Mouse (Mus musculus) liver, adult 2 months (tissue): ENCODE data around the gene Znrf1. TPM values are rescaled to one million over a fixed set of nuclear protein-coding genes. Genes with fewer than 3 reads are reported as not detected.
A peak's percentile ranks its signal among the peaks of the same experiment; 100 is the strongest.

Source experiments
- DNase-seq: peaks from one replicate; pipeline ENCODE4 v3.0.0-alpha.2; 2011; ENCODE audit warnings: low read depth, low spot score; ENCODE audit errors: extremely low read depth
- H3K27ac ChIP-seq: fragments of 200-500 bp; replicated peaks from 2 replicates; pipeline ENCODE4 v1.5.1; 2012; ENCODE audit warnings: low read depth, mild to moderate bottlenecking, control low read depth, inconsistent platforms, low read length; ENCODE audit not compliant: insufficient read depth
- H3K27me3 ChIP-seq: fragments of 200-500 bp; 2 replicates; pipeline ENCODE4 v1.6.1; 2012; ENCODE audit warnings: mild to moderate bottlenecking, moderate library complexity, low read length, inconsistent platforms; ENCODE audit not compliant: control insufficient read depth, insufficient read depth
- H3K36me3 ChIP-seq: fragments of 200-500 bp; 2 replicates; pipeline ENCODE4 v1.6.1; 2012; ENCODE audit warnings: low read length, inconsistent platforms; ENCODE audit not compliant: control insufficient read depth, insufficient read depth
- H3K4me1 ChIP-seq: fragments of 200-500 bp; 2 replicates; pipeline ENCODE4 v1.6.1; 2011; ENCODE audit warnings: low read length; ENCODE audit not compliant: control insufficient read depth, insufficient read depth
- H3K4me3 ChIP-seq: fragments of 200-500 bp; 2 replicates; pipeline ENCODE4 v1.5.1; 2011; ENCODE audit warnings: low read depth, mild to moderate bottlenecking, control low read depth, low read length, moderate library complexity; ENCODE audit not compliant: insufficient read depth
- H3K79me2 ChIP-seq: fragments of 200-500 bp; 2 replicates; pipeline ENCODE4 v1.6.1; 2012; ENCODE audit warnings: inconsistent platforms, mild to moderate bottlenecking, low read length, moderate library complexity; ENCODE audit not compliant: control insufficient read depth, insufficient read depth
- H3K9ac ChIP-seq: fragments of 200-500 bp; 2 replicates; pipeline ENCODE4 v1.6.1; 2012; ENCODE audit warnings: low read depth, mild to moderate bottlenecking, control low read depth, inconsistent platforms, low read length
- CTCF ChIP-seq: fragments of 200-500 bp; IDR thresholded peaks from 2 replicates; pipeline ENCODE4 v1.5.1; 2011; ENCODE audit warnings: low read depth, low read length, control low read depth
- POLR2A ChIP-seq: fragments of 200-500 bp; IDR thresholded peaks from 2 replicates; pipeline ENCODE4 v1.6.1; 2011; ENCODE audit warnings: low read length, control low read depth; ENCODE audit not compliant: insufficient read depth; ENCODE audit errors: extremely low read depth
- WGBS: fragments of 180-500 bp; shearing (Covaris S2); methylation state at CpG from one replicate; pipeline ENCODE4 v1.1.7; 2018; 5-methylcytosine and 5-hydroxymethylcytosine counted together
- polyA plus RNA-seq: library from polyadenylated mRNA; depleted of rRNA; stranded (reverse); fragments of >200 nt; gene quantifications from 2 replicates; pipeline ENCODE4 v1.2.3, GENCODE M21; 2012
- total RNA-seq: library from RNA; depleted of rRNA; stranded (reverse); fragments of >200 nt; gene quantifications from 2 replicates; pipeline ENCODE4 v1.2.3, GENCODE M21; 2014

Gene Znrf1
- total and polyA plus RNA-seq, 2 experiments = 13.8 to 44.3 TPM

DNA sequence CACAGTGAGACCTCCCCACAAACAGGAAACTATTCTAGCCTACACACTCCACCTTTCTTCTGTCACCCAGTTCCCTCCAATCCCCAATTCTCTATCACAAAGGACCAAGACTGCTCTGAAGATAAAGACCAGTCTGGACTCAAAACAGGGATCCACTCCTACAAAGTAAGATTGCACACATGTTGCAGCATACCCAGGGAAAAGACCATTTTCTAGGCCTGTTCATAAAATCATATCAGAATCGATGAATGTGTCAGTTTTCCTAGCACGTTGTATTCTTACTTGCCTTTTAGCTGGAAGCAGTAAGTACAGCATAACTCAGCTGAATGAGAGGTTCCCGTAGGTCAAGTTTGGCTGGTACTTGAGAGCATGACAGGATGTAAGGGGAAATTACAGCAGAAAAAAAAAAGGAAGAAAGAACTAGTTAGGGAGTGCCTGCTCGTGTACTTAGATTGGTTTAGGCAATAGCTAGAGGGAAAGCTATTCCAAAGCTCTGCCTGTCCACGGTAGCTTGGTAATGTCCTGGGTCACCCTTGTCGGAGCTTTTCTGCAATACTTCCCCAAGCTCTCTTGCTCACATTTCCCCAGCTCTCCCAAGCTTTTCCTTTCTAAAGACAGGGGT, 9.4 kb upstream of the Znrf1 start:
- WGBS = 78% methylated on average over 6 of the region's 6 CpGs
- Histone ChIP-seq H3K79me2 (peaks cover 1% of the 10 kb centered on the region; the same call in 1 of the 2 replicates), H3K9ac (no peak overlapping the region), H3K4me1 (peaks cover 2% of the 10 kb centered on the region), H3K27me3 (no peaks in the 10 kb centered on the region), H3K27ac (no peak overlapping the region), H3K36me3 (no peaks in the 10 kb centered on the region), H3K4me3 (no peak overlapping the region)
- TF ChIP-seq POLR2A (no peak), CTCF (no peak)
- DNase-seq = no peak

DNA sequence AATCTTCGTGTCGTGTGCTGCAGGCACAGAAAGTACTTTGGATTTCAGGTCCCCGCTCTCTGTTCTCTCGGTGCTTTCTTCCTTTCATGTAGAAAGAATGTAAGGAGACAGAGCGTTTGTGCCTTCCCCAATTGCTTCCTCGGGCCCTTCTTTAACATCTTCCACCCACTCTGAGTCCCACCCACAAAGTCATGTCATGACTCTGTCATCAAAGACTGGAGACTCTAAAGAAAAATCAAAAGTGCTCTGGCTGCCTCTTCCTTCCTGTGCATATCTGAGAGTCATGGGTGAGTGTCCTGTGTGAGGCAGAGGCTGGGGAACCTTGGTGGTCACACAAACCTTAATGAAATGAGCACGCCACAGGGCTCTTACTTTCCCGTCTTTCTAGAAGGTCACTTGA, 8.7 kb upstream of the Znrf1 start:
- H3K27ac ChIP-seq = no peak overlapping the region
- no peak for DNase-seq
- no peak overlapping the region for H3K4me3 ChIP-seq
- H3K36me3 ChIP-seq = no peaks in the 10 kb centered on the region
- 71% methylated on average over 8 of the region's 8 CpGs for WGBS
- H3K79me2 ChIP-seq = no peaks in the 10 kb centered on the region
- no peak overlapping the region for H3K9ac ChIP-seq
- H3K27me3 ChIP-seq = no peaks in the 10 kb centered on the region
- H3K4me1 ChIP-seq = peaks cover 2% of the 10 kb centered on the region; the same call in 1 of the 2 replicates
- TF ChIP-seq CTCF = no peak
- TF ChIP-seq POLR2A = no peak

DNA sequence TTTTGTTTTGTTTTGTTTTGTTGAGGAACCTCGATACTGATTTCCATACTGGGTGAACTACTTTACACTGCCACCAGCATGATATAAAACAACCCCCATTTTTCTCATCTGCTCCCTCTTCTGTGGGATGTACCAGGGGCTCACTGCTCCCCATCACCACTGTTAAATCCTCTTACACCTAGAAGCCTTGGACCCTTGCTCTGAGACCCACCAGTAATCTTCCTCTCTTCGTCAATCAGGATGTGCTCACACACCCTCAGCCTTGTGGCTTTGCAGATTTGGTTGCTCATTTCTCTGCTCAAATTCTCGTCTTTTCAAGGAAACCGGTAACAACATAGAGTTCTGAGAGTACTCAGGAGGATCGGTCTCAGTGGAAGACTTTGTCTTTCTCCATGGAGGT, 7.8 kb upstream of the Znrf1 start:
- TF ChIP-seq CTCF (no peak), POLR2A (no peak)
- DNase-seq = no peak

DNA sequence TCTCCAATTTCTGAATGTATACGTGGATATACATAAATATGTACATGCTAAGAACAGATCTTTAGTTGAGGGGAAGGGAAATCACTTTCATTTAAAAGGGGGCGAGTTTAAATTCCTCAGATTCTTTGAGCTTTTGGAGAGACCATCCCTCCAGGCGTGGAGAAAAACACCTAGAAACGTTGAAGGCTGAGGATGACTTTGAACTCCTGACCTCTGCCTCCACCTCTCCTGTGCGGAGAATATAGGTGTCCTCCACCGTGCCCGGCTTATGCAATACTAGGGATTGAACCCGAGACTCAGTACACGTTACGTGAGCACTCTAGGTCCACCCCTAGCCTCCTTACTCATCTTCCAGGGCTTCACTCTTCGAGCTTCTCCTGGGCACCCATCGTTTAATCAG, 4.7 kb upstream of the Znrf1 start:
- no peaks in the 10 kb centered on the region for H3K79me2 ChIP-seq
- H3K36me3 ChIP-seq = no peaks in the 10 kb centered on the region
- peaks cover 3% of the 10 kb centered on the region; the same call in 1 of the 2 replicates for H3K4me1 ChIP-seq
- H3K27me3 ChIP-seq = no peaks in the 10 kb centered on the region
- H3K4me3 ChIP-seq = no peak overlapping the region
- DNase-seq = no peak
- no peak overlapping the region for H3K9ac ChIP-seq
- no peak overlapping the region for H3K27ac ChIP-seq
- 59% methylated on average over 12 of the region's 12 CpGs for WGBS
- TF ChIP-seq CTCF (no peak), POLR2A (no peak)

More for the DNA sequence above, 7.8 kb upstream of the Znrf1 start:
- H3K9ac ChIP-seq = no peak overlapping the region
- no peak overlapping the region for H3K27ac ChIP-seq
- WGBS = 89% methylated on average over 5 of the region's 5 CpGs
- no peaks in the 10 kb centered on the region for H3K36me3 ChIP-seq
- H3K4me3 ChIP-seq = no peak overlapping the region
- no peaks in the 10 kb centered on the region for H3K79me2 ChIP-seq
- no peaks in the 10 kb centered on the region for H3K4me1 ChIP-seq
- no peaks in the 10 kb centered on the region for H3K27me3 ChIP-seq

DNA sequence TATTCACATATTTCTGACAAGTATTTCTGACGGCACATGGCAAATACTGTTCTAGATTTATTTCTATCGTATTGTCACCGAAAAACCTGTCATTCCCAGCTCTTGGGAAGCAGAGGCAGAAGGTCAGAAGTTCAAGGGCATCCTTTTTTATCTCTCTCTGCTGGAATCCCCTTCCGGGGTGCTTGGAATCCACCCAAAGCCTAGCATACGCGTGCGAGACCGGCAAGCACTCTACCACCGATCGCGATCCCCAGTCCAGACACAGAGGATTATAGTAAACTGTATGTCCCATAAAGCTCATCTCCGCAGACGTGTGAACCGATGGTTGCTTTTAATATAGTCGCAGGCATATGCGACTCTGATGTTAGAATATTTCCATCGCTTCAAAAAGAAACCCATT, 4.3 kb upstream of the Znrf1 start:
- H3K27ac ChIP-seq = no peak overlapping the region
- no peaks in the 10 kb centered on the region for H3K27me3 ChIP-seq
- no peak for TF ChIP-seq CTCF
- TF ChIP-seq POLR2A = no peak
- no peak for DNase-seq
- H3K36me3 ChIP-seq = no peaks in the 10 kb centered on the region
- no peak overlapping the region for H3K4me3 ChIP-seq
- H3K79me2 ChIP-seq = peaks cover 3% of the 10 kb centered on the region
- H3K4me1 ChIP-seq = peaks cover 3% of the 10 kb centered on the region; the same call in 1 of the 2 replicates
- 76% methylated on average over 17 of the region's 17 CpGs for WGBS
- no peak overlapping the region for H3K9ac ChIP-seq

DNA sequence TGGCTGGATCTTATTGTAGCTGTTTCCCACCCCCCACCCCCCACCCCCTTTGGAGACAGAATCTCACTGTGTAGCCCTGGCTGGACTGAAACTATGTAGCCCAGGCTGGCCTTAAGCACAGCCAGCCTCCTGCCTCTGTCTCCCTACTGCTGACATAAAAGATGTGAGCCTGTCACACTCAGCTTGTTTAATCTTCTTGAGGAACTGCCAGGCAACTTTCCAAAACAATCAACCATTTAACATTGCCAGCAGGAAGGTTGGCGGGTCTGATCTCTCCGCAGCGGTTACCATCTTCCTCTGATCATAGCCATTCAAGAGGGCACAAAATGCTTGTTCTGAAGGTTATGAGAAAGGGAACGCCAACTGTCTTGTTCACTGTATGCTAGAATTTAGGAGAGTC, 2.4 kb upstream of the Znrf1 start:
- Histone ChIP-seq H3K36me3 (no peaks in the 10 kb centered on the region), H3K27me3 (no peaks in the 10 kb centered on the region), H3K9ac (no peak overlapping the region), H3K27ac (no peak overlapping the region), H3K79me2 (peaks cover 13% of the 10 kb centered on the region), H3K4me3 (no peak overlapping the region), H3K4me1 (peaks cover 7% of the 10 kb centered on the region; the same call in 1 of the 2 replicates)
- WGBS = 34% methylated on average over 4 of the region's 4 CpGs
- TF ChIP-seq POLR2A = no peak
- DNase-seq = peak; percentile 75
